Mouse (Mus musculus): ENCODE data around the gene Gm11213.

The Gm11213 gene

GRCm38 (mm10) chr4:63580078-63580477 lies 25.0 kb downstream of the Gm11213 start:
- no peak for DNase-seq (ENCODE audit: low spot score in 2 of 2)

GRCm38 (mm10) chr4:63579649-63580048 lies 25.4 kb downstream of the Gm11213 start:
- DNase-seq (ENCODE audit: low spot score in 2 of 2) = no peak

GRCm38 (mm10) chr4:63572621-63573020 lies 32.4 kb downstream of the Gm11213 start:
- no peak for DNase-seq (ENCODE audit: low spot score in 2 of 2)

- no peak for DNase-seq (ENCODE audit: low spot score in 2 of 2)
These were observed 34.8 kb downstream of the Gm11213 start for GRCm38 (mm10) chr4:63570208-63570781.

GRCm38 (mm10) chr4:63569322-63569721 lies 35.7 kb downstream of the Gm11213 start:
- DNase-seq (ENCODE audit: low spot score in 2 of 2) = no peak

- DNase-seq (ENCODE audit: low spot score in 2 of 2) = no peak
These were observed 37.2 kb downstream of the Gm11213 start for GRCm38 (mm10) chr4:63567712-63568390.

GRCm38 (mm10) chr4:63562742-63563141 lies 42.3 kb downstream of the Gm11213 start:
- DNase-seq (ENCODE audit: low spot score in 2 of 2) = no peak

GRCm38 (mm10) chr4:63561861-63562675 lies 43.0 kb downstream of the Gm11213 start:
- DNase-seq (ENCODE audit: low spot score in 2 of 2) = no peak

GRCm38 (mm10) chr4:63560079-63560478 lies 45.0 kb downstream of the Gm11213 start:
- DNase-seq (ENCODE audit: low spot score in 2 of 2) = no peak

- no peak for DNase-seq (ENCODE audit: low spot score in 2 of 2)
These were observed 45.8 kb downstream of the Gm11213 start for GRCm38 (mm10) chr4:63559127-63559697.

GRCm38 (mm10) chr4:63558407-63559081 lies 46.5 kb downstream of the Gm11213 start, which contains the start of gene Tmem268:
Tmem268 (plus strand) TSS chr4:63558781.
- DNase-seq (ENCODE audit: low spot score in 2 of 2) = peak; percentile 38 to 46

- no peak for DNase-seq (ENCODE audit: low spot score in 2 of 2)
These were observed 47.7 kb downstream of the Gm11213 start for GRCm38 (mm10) chr4:63557124-63558059.

GRCm38 (mm10) chr4:63556665-63557064 lies 48.4 kb downstream of the Gm11213 start:
- no peak for DNase-seq (ENCODE audit: low spot score in 2 of 2)

GRCm38 (mm10) chr4:63555111-63555510 lies 50.0 kb downstream of the Gm11213 start:
- no peak for DNase-seq (ENCODE audit: low spot score in 2 of 2)

GRCm38 (mm10) chr4:63554616-63555015 lies 50.4 kb downstream of the Gm11213 start:
- DNase-seq (ENCODE audit: low spot score in 2 of 2) = no peak

GRCm38 (mm10) chr4:63553789-63554576 lies 51.1 kb downstream of the Gm11213 start:
- DNase-seq (ENCODE audit: low spot score in 2 of 2) = no peak

- peak in 1 of 2 experiments; percentile 50 for DNase-seq (ENCODE audit: low spot score in 2 of 2)
These were observed 52.2 kb downstream of the Gm11213 start for GRCm38 (mm10) chr4:63552865-63553264.

- no peak for DNase-seq (ENCODE audit: low spot score in 2 of 2)
These were observed 54.2 kb downstream of the Gm11213 start for GRCm38 (mm10) chr4:63550908-63551307.

GRCm38 (mm10) chr4:63548491-63548890 lies 56.6 kb downstream of the Gm11213 start:
- no peak for DNase-seq (ENCODE audit: low spot score in 2 of 2)

GRCm38 (mm10) chr4:63547799-63548198 lies 57.3 kb downstream of the Gm11213 start:
- no peak for DNase-seq (ENCODE audit: low spot score in 2 of 2)

All from right cerebral cortex, postnatal 36 days (tissue).